In genomic region chr4:59543006-59543405, GRCm38 (mm10) we compare ENCODE assay signal across 23 mouse cellular contexts. TPM values are rescaled to one million over a fixed set of nuclear protein-coding genes. Genes with fewer than 3 reads are reported as not detected.
DNase-seq lines count a peak whose midpoint lies in the region; ATAC-seq and TF ChIP-seq lines count a peak whose summit lies in the region.
"Had no signal": no experiment of that assay in that cellular context is flagged by ENCODE, and none has a peak within 500 bp of the region (broad histone marks: within the 10 kb centered on the region; RNA-seq: fewer than 3 reads in every experiment).

No protein-coding gene starts in this region.

- H3K4me2 ChIP-seq in intestine, postnatal 0 days (replicated peaks; ENCODE audit: low read depth), result no peak overlapping the region
- H3K4me2 ChIP-seq in intestine, embryonic 15.5 days (replicated peaks), result no peak overlapping the region
- H3K4me2 ChIP-seq in lung, postnatal 0 days (replicated peaks; ENCODE audit: low read depth, low read length), result no peak overlapping the region
- no peak overlapping the region for H3K4me2 ChIP-seq in stomach, postnatal 0 days (replicated peaks; ENCODE audit: low read depth)
- H3K4me2 ChIP-seq: forebrain, embryonic 15.5 days; hindbrain, embryonic 13.5 days; kidney, embryonic 15.5 days; limb, embryonic 15.5 days; lung, embryonic 15.5 days had no signal

- H3K4me3 ChIP-seq in intestine, postnatal 0 days (ENCODE audit: low read depth, low read length), result no peak overlapping the region
- H3K4me3 ChIP-seq in intestine, embryonic 15.5 days (replicated peaks), result no peak overlapping the region
- no peak overlapping the region for H3K4me3 ChIP-seq in lung, postnatal 0 days (ENCODE audit: low read depth, low read length)
- H3K4me3 ChIP-seq in E14TG2a.4 (replicated peaks; ENCODE audit: low read length), result no peak overlapping the region
- no peak overlapping the region for H3K4me3 ChIP-seq in stomach, postnatal 0 days (ENCODE audit: low read depth, low read length)
- H3K4me3 ChIP-seq: forebrain, embryonic 15.5 days; heart, embryonic 10.5 days; hindbrain, embryonic 13.5 days; kidney, embryonic 15.5 days; limb, embryonic 15.5 days; lung, embryonic 15.5 days had no signal

- no peak for TF ChIP-seq EP300 in lung, postnatal 0 days (IDR thresholded peaks at IDR 0.05)
- no peak for TF ChIP-seq EP300 in stomach, postnatal 0 days (optimal IDR thresholded peaks at IDR 0.05)

- TF ChIP-seq CTCF in intestine, postnatal 0 days (IDR thresholded peaks at IDR 0.05; ENCODE audit: low read depth), result peak; percentile 47
- TF ChIP-seq CTCF in lung, postnatal 0 days (IDR thresholded peaks at IDR 0.05), result peak; percentile 44
- TF ChIP-seq CTCF in E14TG2a.4 (conservative IDR thresholded peaks at IDR 0.05; ENCODE audit: low read length), result peak; percentile 9; the same call in 1 of the 2 replicates
- peak; percentile 48 for TF ChIP-seq CTCF in stomach, postnatal 0 days (IDR thresholded peaks at IDR 0.05; ENCODE audit: low read depth)

- H3K9me3 ChIP-seq in intestine, postnatal 0 days (ENCODE audit: control insufficient read depth), result no peaks in the 10 kb centered on the region
- no peaks in the 10 kb centered on the region for H3K9me3 ChIP-seq in intestine, embryonic 15.5 days
- H3K9me3 ChIP-seq in lung, postnatal 0 days (ENCODE audit: low read length), result no peaks in the 10 kb centered on the region
- no peaks in the 10 kb centered on the region for H3K9me3 ChIP-seq in E14TG2a.4 (ENCODE audit: low read length)
- H3K9me3 ChIP-seq in stomach, postnatal 0 days (ENCODE audit: control insufficient read depth, low read length), result no peaks in the 10 kb centered on the region
- H3K9me3 ChIP-seq: forebrain, embryonic 15.5 days; heart, embryonic 10.5 days; hindbrain, embryonic 13.5 days; kidney, embryonic 15.5 days; limb, embryonic 15.5 days; lung, embryonic 15.5 days had no signal

- no peak overlapping the region for H3K27ac ChIP-seq in intestine, postnatal 0 days (ENCODE audit: low read depth, low read length)
- H3K27ac ChIP-seq in intestine, embryonic 15.5 days, result no peak overlapping the region
- no peak overlapping the region for H3K27ac ChIP-seq in lung, postnatal 0 days (ENCODE audit: low read length)
- H3K27ac ChIP-seq in stomach, postnatal 0 days (replicated peaks), result no peak overlapping the region
- H3K27ac ChIP-seq: forebrain, embryonic 15.5 days; heart, embryonic 10.5 days; hindbrain, embryonic 13.5 days; kidney, embryonic 15.5 days; limb, embryonic 15.5 days; lung, embryonic 15.5 days had no signal

- no peak overlapping the region for H3K9ac ChIP-seq in intestine, postnatal 0 days (ENCODE audit: low read depth, low read length)
- H3K9ac ChIP-seq in intestine, embryonic 15.5 days, result no peak overlapping the region
- no peak overlapping the region for H3K9ac ChIP-seq in lung, postnatal 0 days (replicated peaks; ENCODE audit: low read depth)
- no peak overlapping the region for H3K9ac ChIP-seq in stomach, postnatal 0 days (ENCODE audit: low read length)
- H3K9ac ChIP-seq: forebrain, embryonic 15.5 days; hindbrain, embryonic 13.5 days; kidney, embryonic 15.5 days; limb, embryonic 15.5 days; lung, embryonic 15.5 days had no signal

- H3K27me3 ChIP-seq in intestine, postnatal 0 days (replicated peaks; ENCODE audit: control insufficient read depth, insufficient read depth, low read length), result no peaks in the 10 kb centered on the region
- H3K27me3 ChIP-seq in intestine, embryonic 15.5 days (replicated peaks), result no peaks in the 10 kb centered on the region
- H3K27me3 ChIP-seq in lung, postnatal 0 days (replicated peaks; ENCODE audit: insufficient read depth, low read length), result no peaks in the 10 kb centered on the region
- H3K27me3 ChIP-seq in E14TG2a.4 (ENCODE audit: insufficient read depth, low read length), result peaks cover 7% of the 10 kb centered on the region
- no peaks in the 10 kb centered on the region for H3K27me3 ChIP-seq in stomach, postnatal 0 days (ENCODE audit: control insufficient read depth, insufficient read depth, low read length)
- H3K27me3 ChIP-seq: hindbrain, embryonic 13.5 days; kidney, embryonic 15.5 days; limb, embryonic 15.5 days; lung, embryonic 15.5 days; Patski had no signal

- 0 out of 2 replicates have a peak, but pooled peaks cover 3% of the 10 kb centered on the region for H3K36me3 ChIP-seq in intestine, postnatal 0 days (ENCODE audit: control insufficient read depth, insufficient read depth)
- no peaks in the 10 kb centered on the region for H3K36me3 ChIP-seq in intestine, embryonic 15.5 days
- H3K36me3 ChIP-seq in lung, postnatal 0 days (ENCODE audit: insufficient read depth, low read length), result no peaks in the 10 kb centered on the region
- no peaks in the 10 kb centered on the region for H3K36me3 ChIP-seq in E14TG2a.4 (ENCODE audit: insufficient read depth, low read length)
- H3K36me3 ChIP-seq in stomach, postnatal 0 days (ENCODE audit: control insufficient read depth, insufficient read depth, low read length), result no peaks in the 10 kb centered on the region
- H3K36me3 ChIP-seq: forebrain, embryonic 15.5 days; hindbrain, embryonic 13.5 days; kidney, embryonic 15.5 days; limb, embryonic 15.5 days; lung, embryonic 15.5 days had no signal

- no peak for ATAC-seq in intestine, postnatal 0 days
- ATAC-seq in intestine, embryonic 15.5 days, result no peak
- no peak for ATAC-seq in lung, postnatal 0 days
- no peak for ATAC-seq in stomach, postnatal 0 days (ENCODE audit: low FRiP score, low TSS enrichment)
- ATAC-seq: forebrain, embryonic 15.5 days; Patski had no signal

- H3K4me1 ChIP-seq in intestine, postnatal 0 days (replicated peaks; ENCODE audit: control insufficient read depth, insufficient read depth, low read length), result peaks cover 8% of the 10 kb centered on the region; the same call in 1 of the 2 replicates
- H3K4me1 ChIP-seq in intestine, embryonic 15.5 days (replicated peaks), result no peaks in the 10 kb centered on the region
- H3K4me1 ChIP-seq in lung, postnatal 0 days (ENCODE audit: insufficient read depth, low read depth, low read length), result no peaks in the 10 kb centered on the region
- peaks cover 12% of the 10 kb centered on the region for H3K4me1 ChIP-seq in E14TG2a.4 (replicated peaks; ENCODE audit: low read depth, low read length)
- no peaks in the 10 kb centered on the region for H3K4me1 ChIP-seq in stomach, postnatal 0 days (replicated peaks; ENCODE audit: control insufficient read depth, insufficient read depth)

- DNase-seq in lung, postnatal 0 days (ENCODE audit: low spot score), result no peak
- no peak for DNase-seq in lung, postnatal 36 days
- DNase-seq in stomach, postnatal 0 days (ENCODE audit: low spot score), result no peak
- DNase-seq in B cell, adult 2 months, result no peak
- DNase-seq: adrenal gland, postnatal 25 days; cerebellum, adult 11 months; cerebellum, postnatal 25 days; embryo, embryonic 11 days; gastrocnemius, postnatal 14 days; heart, postnatal 10 days; layer of hippocampus, postnatal 36 days; midbrain, embryonic 14.5 days; right cerebral cortex, postnatal 25 days had no signal

RNA-seq across cellular contexts. Expression of gene Ptbp3, which starts 6.2 kb away (rescaled TPM):
- 65.1 and 67.9 TPM in 2 replicates for polyA plus RNA-seq in intestine, postnatal 0 days (2015; fragmentation: Nextera tagmentation; extraction: Ambion mirVana)
- 57.8 and 66.9 TPM in 2 replicates for polyA plus RNA-seq in intestine, embryonic 15.5 days (2015; fragmentation: Nextera tagmentation; extraction: Ambion mirVana)
- polyA plus RNA-seq in lung, postnatal 0 days (2015; fragmentation: Nextera tagmentation; extraction: Ambion mirVana), result 38.2 and 42.0 TPM in 2 replicates
- 34.3 and 34.8 TPM in 2 replicates for polyA plus RNA-seq in stomach, postnatal 0 days (2015; fragmentation: Nextera tagmentation; extraction: Ambion mirVana)

RNA-seq across cellular contexts. Expression of gene Hsdl2, which starts 38.4 kb away (rescaled TPM):
- 22.3 and 23.1 TPM in 2 replicates for polyA plus RNA-seq in intestine, postnatal 0 days (2015; fragmentation: Nextera tagmentation; extraction: Ambion mirVana)
- polyA plus RNA-seq in intestine, embryonic 15.5 days (2015; fragmentation: Nextera tagmentation; extraction: Ambion mirVana), result 17.6 and 20.2 TPM in 2 replicates
- polyA plus RNA-seq in lung, postnatal 0 days (2015; fragmentation: Nextera tagmentation; extraction: Ambion mirVana), result 21.7 and 24.4 TPM in 2 replicates
- 47.8 and 49.4 TPM in 2 replicates for polyA plus RNA-seq in stomach, postnatal 0 days (2015; fragmentation: Nextera tagmentation; extraction: Ambion mirVana)
